Mouse (Mus musculus) forebrain, embryonic 10.5 days (tissue): ENCODE results near the gene Nrxn2. TPM values are rescaled to one million over a fixed set of nuclear protein-coding genes. Genes with fewer than 3 reads are reported as not detected.

Source experiments
- DNase-seq: peaks from one replicate; pipeline ENCODE4 v3.0.0-alpha.2; 2017; ENCODE audit warnings: low spot score; ENCODE audit errors: extremely low spot score
- H3K27ac ChIP-seq: fragments of 300-500 bp; sonication (generic); 2 replicates; pipeline ENCODE4 v1.5.1; 2016; ENCODE audit warnings: mild to moderate bottlenecking
- H3K27me3 ChIP-seq: fragments of 300-500 bp; sonication (generic); 2 replicates; pipeline ENCODE4 v1.6.1; 2016; ENCODE audit warnings: mild to moderate bottlenecking; ENCODE audit not compliant: poor library complexity, severe bottlenecking
- H3K36me3 ChIP-seq: fragments of 300-500 bp; sonication (generic); replicated peaks from 2 replicates; pipeline ENCODE4 v1.6.1; 2016; ENCODE audit warnings: mild to moderate bottlenecking, moderate library complexity
- H3K4me1 ChIP-seq: fragments of 300-500 bp; sonication (generic); 2 replicates; pipeline ENCODE4 v1.6.1; 2016
- H3K4me3 ChIP-seq: fragments of 300-500 bp; sonication (generic); 2 replicates; pipeline ENCODE4 v1.5.1; 2016; ENCODE audit warnings: mild to moderate bottlenecking, moderate library complexity
- H3K9me3 ChIP-seq: fragments of 300-500 bp; sonication (generic); 2 replicates; pipeline ENCODE4 v1.6.1; 2016; ENCODE audit warnings: mild to moderate bottlenecking, moderate library complexity
- WGBS: fragments of 180-500 bp; shearing (Covaris S2); methylation state at CpG from one replicate; pipeline ENCODE4 v1.1.7; 2016; 5-methylcytosine and 5-hydroxymethylcytosine counted together
- polyA plus RNA-seq: library from polyadenylated mRNA; unstranded; fragments of >200 nt; fragmentation: Nextera tagmentation; extraction: Ambion mirVana; gene quantifications from 2 replicates; pipeline ENCODE4 v1.2.1, GENCODE M21; 2016

The Nrxn2 gene
- polyA plus RNA-seq, 1 experiment from 2014 or later: 3.1 TPM

DNA sequence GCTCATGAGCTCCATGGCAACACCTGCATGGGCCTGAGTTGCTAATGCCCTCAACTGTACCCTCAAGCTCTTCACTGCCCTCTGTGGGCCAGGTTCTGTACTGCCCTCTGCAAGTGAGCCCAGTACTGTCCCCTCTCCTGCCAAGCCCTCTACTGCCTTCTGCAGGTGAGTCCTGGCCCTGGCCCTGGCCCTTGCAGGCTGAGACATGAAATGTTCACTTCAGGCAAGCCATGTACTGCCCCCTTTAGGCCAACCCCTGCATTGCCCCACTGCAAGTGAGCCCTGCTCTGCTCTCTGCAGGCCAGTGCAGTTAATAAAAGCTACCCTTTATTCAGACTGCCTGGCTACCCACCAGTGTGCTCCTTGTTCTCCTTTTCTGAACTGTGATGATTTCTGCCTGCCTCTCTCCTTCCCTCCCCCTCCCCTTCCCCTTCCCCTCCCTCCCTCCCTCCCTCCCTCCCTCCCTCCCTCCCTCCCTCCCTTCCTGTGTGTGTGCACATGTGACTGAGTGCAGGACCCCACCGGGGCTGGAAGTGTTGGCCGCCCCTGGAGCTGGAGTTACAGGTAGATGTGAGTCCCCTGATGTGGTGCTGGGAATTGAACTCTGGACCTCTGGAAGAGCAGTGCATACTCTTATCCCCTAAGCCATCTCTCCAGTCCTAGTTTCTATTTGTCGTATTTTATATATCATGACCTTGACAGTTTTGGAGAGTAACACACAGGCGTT, 133.9 kb downstream of the Nrxn2 start:
- H3K4me1 ChIP-seq: peaks cover 27% of the 10 kb centered on the region
- H3K27ac ChIP-seq: no peak overlapping the region
- no peaks in the 10 kb centered on the region for H3K9me3 ChIP-seq
- DNase-seq: peak; percentile 48
- H3K27me3 ChIP-seq: no peaks in the 10 kb centered on the region
- H3K4me3 ChIP-seq: no peak overlapping the region
- H3K36me3 ChIP-seq: no peaks in the 10 kb centered on the region
- WGBS: 91% methylated on average over 4 of the region's 4 CpGs

DNA sequence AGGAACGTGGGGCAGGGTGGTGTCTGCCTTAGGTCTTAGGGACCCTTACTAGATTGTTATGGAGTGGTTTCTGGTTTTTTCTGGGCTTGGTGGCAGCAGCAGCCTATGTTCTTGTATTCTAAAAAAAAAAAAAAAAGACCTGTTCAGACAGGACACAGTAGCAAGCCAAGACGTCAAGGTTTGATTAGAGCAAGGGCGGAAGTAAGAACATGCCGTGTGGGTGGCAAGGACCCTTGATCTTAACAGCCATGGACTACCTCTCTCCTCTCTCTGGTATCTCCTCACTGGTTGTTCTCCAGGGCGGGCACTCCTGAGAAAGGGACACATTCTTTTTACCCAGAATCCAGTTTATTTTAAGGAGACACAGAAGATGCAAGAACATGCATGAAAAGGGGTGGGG, 134.6 kb downstream of the Nrxn2 start:
- no peaks in the 10 kb centered on the region for H3K27me3 ChIP-seq
- no peaks in the 10 kb centered on the region for H3K9me3 ChIP-seq
- peaks cover 27% of the 10 kb centered on the region for H3K4me1 ChIP-seq
- no peak overlapping the region for H3K4me3 ChIP-seq
- no peaks in the 10 kb centered on the region for H3K36me3 ChIP-seq
- no peak for DNase-seq
- WGBS: 84% methylated on average over 5 of the region's 5 CpGs
- no peak overlapping the region for H3K27ac ChIP-seq

- Histone ChIP-seq H3K4me1 (peaks cover 23% of the 10 kb centered on the region), H3K9me3 (no peaks in the 10 kb centered on the region), H3K27ac (peak overlapping the region; percentile 32; the same call in 1 of the 2 replicates), H3K27me3 (no peaks in the 10 kb centered on the region), H3K36me3 (no peaks in the 10 kb centered on the region), H3K4me3 (no peak overlapping the region)
- 41% methylated on average over 8 of the region's 8 CpGs for WGBS
- DNase-seq: no peak
Observed at GRCm38 (mm10) chr19:6553819-6554582, 135.5 kb downstream of the Nrxn2 start.

- Histone ChIP-seq H3K4me3 (no peak overlapping the region), H3K9me3 (no peaks in the 10 kb centered on the region), H3K27me3 (no peaks in the 10 kb centered on the region), H3K4me1 (peaks cover 10% of the 10 kb centered on the region; the same call in 1 of the 2 replicates), H3K27ac (no peak overlapping the region), H3K36me3 (no peaks in the 10 kb centered on the region)
- WGBS: 63% methylated on average over 4 of the region's 4 CpGs
- no peak for DNase-seq
Observed at GRCm38 (mm10) chr19:6559576-6559975, 141.0 kb downstream of the Nrxn2 start.

DNA sequence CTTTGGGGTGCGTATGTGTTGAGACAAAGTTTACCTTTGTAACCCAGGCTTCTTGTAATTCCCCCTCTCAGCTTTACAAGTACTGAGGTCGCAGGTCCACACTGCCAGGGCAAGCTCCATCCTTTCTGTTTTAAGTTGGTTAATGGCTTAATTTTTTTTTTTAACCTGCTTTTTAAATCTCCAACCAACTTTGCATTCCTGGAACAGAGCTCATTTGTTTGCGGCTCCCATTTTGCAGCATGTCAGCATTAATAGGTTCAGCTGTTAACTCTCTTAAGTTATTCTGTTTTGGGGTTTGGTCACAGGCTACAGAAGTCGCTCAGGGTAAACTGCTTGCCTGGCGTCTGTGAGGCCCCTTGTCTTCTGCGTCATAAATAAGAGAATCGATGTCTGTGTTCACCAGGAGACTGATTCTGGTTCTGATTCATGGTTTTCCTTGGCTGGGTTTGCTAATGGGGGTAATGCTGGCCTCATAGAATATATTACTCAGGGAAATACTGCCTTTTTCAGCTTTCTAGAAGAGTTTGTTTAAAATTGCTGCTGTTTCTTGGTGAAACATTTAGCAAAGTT, 141.8 kb downstream of the Nrxn2 start:
- Histone ChIP-seq H3K4me1 (peaks cover 10% of the 10 kb centered on the region; the same call in 1 of the 2 replicates), H3K4me3 (no peak overlapping the region), H3K36me3 (no peaks in the 10 kb centered on the region), H3K27ac (no peak overlapping the region), H3K9me3 (no peaks in the 10 kb centered on the region), H3K27me3 (no peaks in the 10 kb centered on the region)
- DNase-seq: no peak
- WGBS: 87% methylated on average over 7 of the region's 7 CpGs

- H3K27ac ChIP-seq: no peak overlapping the region
- 92% methylated on average over 6 of the region's 6 CpGs for WGBS
- no peak overlapping the region for H3K4me3 ChIP-seq
- H3K9me3 ChIP-seq: no peaks in the 10 kb centered on the region
- no peaks in the 10 kb centered on the region for H3K27me3 ChIP-seq
- peaks cover 11% of the 10 kb centered on the region for H3K4me1 ChIP-seq
- DNase-seq: no peak
- H3K36me3 ChIP-seq: no peaks in the 10 kb centered on the region
Observed at GRCm38 (mm10) chr19:6565136-6565535, 146.6 kb downstream of the Nrxn2 start.

DNA sequence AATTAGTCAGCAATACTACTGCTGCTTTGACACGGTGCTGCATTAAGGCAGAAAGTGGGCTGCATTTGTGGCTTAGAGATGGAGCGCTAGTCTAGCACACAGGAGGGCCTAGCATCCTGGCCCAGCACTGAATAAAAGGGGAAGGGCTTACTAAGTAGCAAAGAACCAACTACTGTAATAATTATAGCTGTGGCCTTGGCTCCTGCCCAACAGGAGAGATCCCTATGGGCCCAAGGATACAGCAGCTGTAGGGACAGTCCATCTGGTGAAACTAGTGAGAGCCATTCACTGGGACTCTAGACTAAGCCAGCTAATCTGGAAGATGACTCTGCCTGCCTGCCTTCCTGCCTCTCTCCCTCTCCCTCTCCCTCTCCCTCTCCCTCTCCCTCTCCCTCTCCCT, 147.9 kb downstream of the Nrxn2 start:
- no peak overlapping the region for H3K4me3 ChIP-seq
- no peak for DNase-seq
- H3K36me3 ChIP-seq: no peaks in the 10 kb centered on the region
- WGBS: 95% methylated on average over 2 of the region's 2 CpGs
- H3K9me3 ChIP-seq: no peaks in the 10 kb centered on the region
- peaks cover 11% of the 10 kb centered on the region for H3K4me1 ChIP-seq
- H3K27me3 ChIP-seq: no peaks in the 10 kb centered on the region
- no peak overlapping the region for H3K27ac ChIP-seq

- H3K27me3 ChIP-seq: no peaks in the 10 kb centered on the region
- no peak overlapping the region for H3K4me3 ChIP-seq
- H3K36me3 ChIP-seq: no peaks in the 10 kb centered on the region
- H3K27ac ChIP-seq: peak overlapping the region; percentile 54
- no peak for DNase-seq
- 77% methylated on average over 5 of the region's 5 CpGs for WGBS
- no peaks in the 10 kb centered on the region for H3K9me3 ChIP-seq
- H3K4me1 ChIP-seq: peaks cover 24% of the 10 kb centered on the region
Observed at GRCm38 (mm10) chr19:6569021-6569420, 150.5 kb downstream of the Nrxn2 start.

DNA sequence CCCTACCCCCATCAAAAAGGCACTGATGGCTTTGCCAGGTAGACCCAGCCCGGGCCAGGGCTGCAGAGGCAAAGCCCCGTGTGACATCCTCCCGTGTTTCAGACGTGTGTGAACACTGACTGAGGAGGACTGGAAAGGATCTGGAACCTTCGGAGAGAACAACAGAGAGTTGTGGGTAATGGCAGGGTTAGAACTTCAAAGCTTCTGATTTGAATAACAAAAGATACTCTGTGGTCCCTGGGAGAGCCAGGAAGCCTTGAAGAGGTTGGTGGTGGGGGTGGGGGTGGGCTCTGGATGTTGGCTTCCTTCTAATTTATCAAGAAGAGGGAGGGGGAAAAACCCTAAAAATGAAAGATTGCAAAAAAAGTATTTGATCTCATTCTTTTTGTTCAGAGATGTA, 151.0 kb downstream of the Nrxn2 start:
- WGBS: 42% methylated on average over 5 of the region's 5 CpGs
- H3K27me3 ChIP-seq: no peaks in the 10 kb centered on the region
- no peaks in the 10 kb centered on the region for H3K36me3 ChIP-seq
- H3K9me3 ChIP-seq: no peaks in the 10 kb centered on the region
- DNase-seq: no peak
- peaks cover 24% of the 10 kb centered on the region for H3K4me1 ChIP-seq
- H3K4me3 ChIP-seq: no peak overlapping the region
- H3K27ac ChIP-seq: peak overlapping the region; percentile 54

GRCm38 (mm10) chr19:6571476-6571875, 152.9 kb downstream of the Nrxn2 start:
- no peaks in the 10 kb centered on the region for H3K9me3 ChIP-seq
- H3K27me3 ChIP-seq: peaks cover 9% of the 10 kb centered on the region
- no peak overlapping the region for H3K4me3 ChIP-seq
- no peaks in the 10 kb centered on the region for H3K36me3 ChIP-seq
- WGBS: 87% methylated on average over 5 of the region's 5 CpGs
- H3K4me1 ChIP-seq: peaks cover 25% of the 10 kb centered on the region
- DNase-seq: no peak
- H3K27ac ChIP-seq: no peak overlapping the region

GRCm38 (mm10) chr19:6572001-6572400, 153.5 kb downstream of the Nrxn2 start:
- Histone ChIP-seq H3K36me3 (no peaks in the 10 kb centered on the region), H3K4me3 (no peak overlapping the region), H3K27me3 (peaks cover 10% of the 10 kb centered on the region), H3K27ac (0 out of 2 replicates have a peak overlapping the region, but pooled peaks have one; percentile 1), H3K9me3 (no peaks in the 10 kb centered on the region), H3K4me1 (peaks cover 30% of the 10 kb centered on the region)
- DNase-seq: no peak
- 54% methylated on average over 4 of the region's 4 CpGs for whole genome bisulfite sequencing
